Mouse (Mus musculus): ENCODE results near the gene Plcl2. TPM values are rescaled to one million over a fixed set of nuclear protein-coding genes. Genes with fewer than 3 reads are reported as not detected.
"Not testable (repeated sequence)": the region's sequence is repeated elsewhere in the genome, so short reads cannot be mapped to it uniquely, and the experiment has no call there.

The Plcl2 gene
- total RNA-seq, 2 experiments from 2014 or later, result 61.7 to 64.4 TPM

DNA sequence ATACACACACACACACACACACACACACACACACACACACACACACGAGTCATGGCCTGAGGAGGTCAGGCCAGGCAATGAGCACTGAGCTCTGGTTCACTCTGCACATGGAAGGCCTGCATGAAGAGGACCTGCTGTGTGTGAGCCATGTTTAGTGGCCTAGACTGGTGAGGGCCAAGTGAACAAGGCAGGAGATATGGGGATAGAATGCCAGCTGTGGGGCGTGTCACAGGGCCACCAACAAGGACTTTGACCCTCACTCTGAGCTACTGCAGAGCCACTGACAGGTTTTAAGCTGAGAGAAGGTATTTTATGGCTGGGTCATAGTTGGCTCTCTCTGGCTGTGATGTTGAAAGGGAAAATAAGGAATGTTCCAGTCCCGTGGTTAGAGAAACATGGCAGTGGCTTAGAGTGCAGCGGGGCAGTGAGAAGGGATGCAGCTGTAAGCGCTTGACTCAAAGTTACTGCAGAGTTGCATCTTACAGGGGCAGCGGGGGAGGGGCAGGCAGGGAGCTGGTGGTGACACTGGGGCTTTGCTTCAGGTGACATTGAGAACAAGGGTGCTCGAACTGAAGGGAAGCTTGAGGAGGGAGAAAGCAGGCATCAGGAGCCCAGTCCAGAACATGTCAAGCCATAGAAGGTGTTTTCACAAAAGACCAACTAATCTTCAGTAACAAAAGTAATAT, 175.9 kb downstream of the Plcl2 start:
- peak in 1 of 2 experiments; percentile 44 for DNase-seq (ENCODE audit: extremely low spot score in 1 of 2, low spot score in 2 of 2)
- intact Hi-C loops (cut with DNase I), result no loop called here

DNA sequence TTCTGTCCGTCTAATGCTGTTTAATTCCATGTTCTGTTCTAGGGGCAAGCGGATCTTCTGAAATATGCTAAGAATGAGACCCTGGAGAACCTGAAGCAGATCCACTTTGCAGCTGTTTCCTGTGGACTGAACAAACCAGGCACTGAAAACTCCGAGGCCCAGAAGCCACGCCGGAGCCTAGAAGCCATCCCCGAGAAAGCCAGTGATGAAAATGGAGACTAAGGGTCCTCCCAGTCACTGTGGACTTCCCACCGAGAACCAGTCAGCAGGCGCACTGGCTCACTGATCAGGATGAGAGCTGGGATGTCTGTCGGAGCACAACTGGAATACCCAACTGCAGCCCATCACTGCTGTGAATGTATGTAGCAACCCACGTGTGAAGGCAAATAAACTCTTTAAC, 178.5 kb downstream of the Plcl2 start:
- intact Hi-C loops (cut with DNase I), result no loop called here
- DNase-seq (ENCODE audit: extremely low spot score in 1 of 2, low spot score in 2 of 2), result no peak

DNA sequence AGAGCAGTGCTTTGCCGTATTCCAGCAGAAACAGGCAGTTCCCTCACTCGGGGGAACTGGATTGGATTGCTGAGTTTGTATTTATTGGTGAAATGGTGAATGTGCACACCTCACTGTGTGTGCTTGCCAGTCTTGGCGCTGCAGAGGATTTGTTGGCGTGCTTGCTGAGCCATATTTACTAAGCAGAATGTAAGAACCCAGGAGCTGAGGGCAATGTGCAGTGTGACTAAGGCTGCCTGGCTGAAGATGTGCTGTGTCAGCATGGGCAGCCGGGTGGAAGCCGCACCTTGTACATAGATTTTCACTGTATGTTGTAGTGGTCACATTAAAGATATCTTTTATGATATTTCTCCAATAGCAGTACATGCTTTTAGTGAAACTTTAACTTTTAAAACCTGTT, 178.9 kb downstream of the Plcl2 start:
- no peak for DNase-seq (ENCODE audit: extremely low spot score in 1 of 2, low spot score in 2 of 2)
- intact Hi-C loops (cut with DNase I), result no loop called here

DNA sequence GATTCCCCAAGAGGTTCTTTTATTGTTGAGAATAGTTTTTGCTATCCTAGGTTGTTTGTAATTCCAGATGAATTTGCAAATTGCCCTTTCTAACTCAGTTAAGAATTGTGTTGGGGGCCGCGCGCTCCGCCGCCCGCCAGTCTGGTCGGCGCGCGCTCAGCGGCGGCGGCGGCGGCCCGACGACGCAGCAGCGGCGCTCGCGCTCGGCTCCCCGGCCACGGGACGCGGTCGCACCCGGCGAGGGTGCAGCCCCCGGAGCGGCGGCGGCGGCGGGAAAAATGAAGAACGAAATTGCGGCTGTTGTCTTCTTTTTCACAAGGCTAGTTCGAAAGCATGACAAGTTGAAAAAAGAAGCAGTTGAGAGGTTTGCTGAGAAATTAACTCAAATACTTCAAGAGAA, 189.2 kb downstream of the Plcl2 start:
- intact Hi-C loops (cut with DNase I), result not testable (repeated sequence)

DNA sequence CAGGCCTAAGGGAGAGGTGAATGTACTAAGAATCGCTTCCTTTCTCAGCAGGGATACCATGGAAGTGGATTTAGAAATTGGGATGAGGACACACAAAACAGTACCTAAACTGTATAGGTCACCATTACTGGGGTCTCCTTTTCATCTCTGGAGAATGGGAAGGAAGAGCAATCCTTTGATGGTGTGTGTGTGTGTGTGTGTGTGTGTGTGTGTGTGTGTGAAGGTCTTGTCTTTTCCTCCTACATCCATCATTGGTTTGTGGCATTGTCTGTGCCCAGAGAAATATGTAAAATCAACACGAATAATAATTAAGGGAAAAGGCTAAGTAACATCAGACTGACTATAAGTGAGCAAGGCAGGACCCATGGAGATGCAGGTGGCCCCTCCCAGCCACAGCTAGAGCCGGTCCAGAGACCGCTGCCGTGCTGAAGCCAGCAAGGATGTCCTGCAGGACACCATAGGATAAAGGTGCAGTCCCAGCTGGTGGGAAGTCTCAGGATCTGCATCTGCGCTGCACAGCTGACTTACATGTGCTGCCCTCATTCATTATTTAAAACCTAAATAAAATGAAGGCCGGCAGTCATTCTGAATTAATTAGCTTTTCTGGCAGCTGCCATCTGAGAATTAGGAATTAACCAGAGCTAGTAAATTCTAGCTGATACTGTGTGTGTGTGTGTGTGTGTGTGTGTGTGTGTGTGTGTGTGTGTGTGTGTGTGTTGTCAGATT, 201.5 kb downstream of the Plcl2 start:
- no peak for DNase-seq (ENCODE audit: extremely low spot score in 1 of 2, low spot score in 2 of 2)
- intact Hi-C loops (cut with DNase I), result no loop called here

More for the DNA sequence above, 189.2 kb downstream of the Plcl2 start:
- not testable (repeated sequence) for DNase-seq (ENCODE audit: extremely low spot score in 1 of 2, low spot score in 2 of 2)

DNA sequence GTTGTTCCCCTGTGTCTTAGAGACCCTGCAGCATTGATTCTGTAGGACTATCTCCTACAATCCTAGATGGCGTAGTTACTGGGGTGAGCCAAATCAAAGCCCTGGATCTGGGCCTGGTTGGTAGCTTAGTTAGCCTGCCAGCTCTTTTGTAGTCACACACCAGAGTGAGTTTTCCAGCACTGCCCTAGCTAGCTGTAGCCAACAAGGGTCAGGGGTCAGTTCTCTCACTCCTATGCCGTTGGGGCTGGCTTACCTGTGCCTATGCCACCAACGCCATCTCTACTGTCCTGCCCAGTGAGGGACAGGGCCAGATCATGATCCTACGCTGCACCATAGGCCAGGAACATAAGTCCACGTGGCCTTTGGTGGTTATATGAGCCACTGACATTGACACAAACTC, 208.4 kb downstream of the Plcl2 start:
- DNase-seq (ENCODE audit: extremely low spot score in 1 of 2, low spot score in 2 of 2), result no peak
- intact Hi-C loops (cut with DNase I), result no loop called here

DNA sequence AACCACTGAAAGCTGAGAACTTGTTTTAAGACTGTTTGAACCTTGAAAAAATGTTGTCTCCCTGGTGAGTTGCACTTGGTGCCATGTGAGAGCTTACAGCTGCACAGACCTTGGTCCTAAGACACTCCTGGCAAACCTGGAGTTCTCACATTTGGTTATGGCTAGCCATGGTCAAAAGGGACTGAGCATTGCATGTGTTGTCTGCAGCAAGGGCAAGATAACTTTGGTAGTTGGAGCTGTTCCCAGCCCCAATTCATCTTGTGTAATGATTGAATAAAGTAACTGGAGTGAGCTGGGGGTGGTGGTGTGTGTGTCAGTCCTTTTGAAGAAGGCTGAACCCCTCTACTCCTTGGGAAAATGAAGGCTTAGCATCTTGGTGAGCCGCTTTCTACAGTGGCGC, 215.2 kb downstream of the Plcl2 start:
- no peak for DNase-seq (ENCODE audit: extremely low spot score in 1 of 2, low spot score in 2 of 2)
- intact Hi-C loops (cut with DNase I), result no loop called here

DNA sequence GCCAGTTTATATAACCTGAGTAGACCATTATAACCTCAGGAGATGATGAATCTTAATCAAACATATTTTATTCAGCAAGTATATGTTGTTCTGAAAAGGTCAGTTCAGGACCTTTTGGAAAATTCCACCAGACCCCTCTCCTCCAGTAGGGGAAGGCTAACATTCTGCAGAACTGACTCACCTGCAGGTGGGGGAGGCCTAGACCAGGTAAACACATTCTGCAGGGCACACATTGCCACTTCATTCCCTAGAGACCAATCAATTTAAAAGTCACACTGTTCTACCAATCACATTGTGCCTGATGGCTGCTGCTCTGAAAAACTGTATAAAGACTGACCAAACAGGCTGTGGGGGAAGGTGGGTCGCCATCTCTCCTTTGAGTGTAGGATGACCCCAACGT, 217.1 kb downstream of the Plcl2 start:
- DNase-seq (ENCODE audit: extremely low spot score in 1 of 2, low spot score in 2 of 2), result no peak
- intact Hi-C loops (cut with DNase I), result no loop called here

DNA sequence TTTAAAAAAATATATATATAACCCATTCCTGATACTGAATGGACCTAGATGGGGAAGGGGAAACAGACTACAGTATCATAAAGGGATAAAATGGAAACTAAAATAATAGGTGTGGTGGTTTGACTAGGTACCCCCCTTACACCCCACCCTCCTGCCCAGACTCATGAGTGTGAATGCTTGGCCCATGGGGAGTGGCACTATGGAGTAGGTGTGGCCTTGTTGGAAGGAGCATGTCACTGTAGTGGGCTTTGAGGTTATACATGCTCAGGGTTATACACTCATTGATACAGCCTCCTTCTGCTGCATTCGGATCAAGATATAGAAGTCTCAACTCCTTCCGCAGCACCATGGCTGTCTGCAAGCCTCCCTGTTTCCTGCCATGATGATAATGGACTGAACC, 219.8 kb downstream of the Plcl2 start:
- no peak for DNase-seq (ENCODE audit: extremely low spot score in 1 of 2, low spot score in 2 of 2)
- intact Hi-C loops (cut with DNase I), result no loop called here

DNA sequence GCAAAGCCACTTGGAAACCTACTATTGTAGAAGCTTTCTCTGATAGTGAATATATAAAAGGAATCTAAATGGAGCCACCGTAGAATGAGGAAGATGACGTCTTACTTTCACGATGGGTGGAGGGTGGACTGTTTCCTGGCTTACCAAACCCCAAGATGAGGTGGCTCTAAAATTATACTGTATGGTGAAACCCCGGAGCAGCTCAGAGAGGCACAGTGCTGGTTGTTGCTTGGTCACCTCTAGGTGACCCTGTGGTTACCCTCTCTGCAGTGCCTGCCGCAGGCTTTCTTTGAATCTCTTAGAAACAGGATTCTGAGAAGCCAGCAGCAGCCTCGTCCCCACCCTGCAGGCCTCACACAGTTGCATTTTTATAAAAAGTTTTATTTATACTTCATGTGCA, 220.4 kb downstream of the Plcl2 start:
- no peak for DNase-seq (ENCODE audit: extremely low spot score in 1 of 2, low spot score in 2 of 2)
- intact Hi-C loops (cut with DNase I), result no loop called here

DNA sequence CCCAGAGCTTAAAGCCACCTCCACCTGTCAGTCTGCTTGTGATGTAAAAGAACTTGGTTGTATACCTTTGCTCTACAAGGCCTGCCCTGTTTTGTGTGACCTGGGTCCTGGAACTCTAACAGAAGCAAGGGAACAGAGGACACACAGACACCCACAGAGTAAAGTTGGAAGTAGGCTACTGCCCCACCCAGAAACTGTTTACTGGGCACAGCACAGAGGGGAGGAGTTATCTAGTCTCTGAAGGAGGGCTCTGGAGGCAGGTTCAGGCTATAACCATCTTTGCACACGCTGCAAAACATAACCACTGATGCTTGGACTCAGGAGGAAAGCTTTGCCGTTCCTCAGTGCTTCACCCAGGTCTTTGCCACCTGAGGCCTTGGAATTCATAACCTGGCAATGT, 221.7 kb downstream of the Plcl2 start:
- intact Hi-C loops (cut with DNase I), result no loop called here

DNA sequence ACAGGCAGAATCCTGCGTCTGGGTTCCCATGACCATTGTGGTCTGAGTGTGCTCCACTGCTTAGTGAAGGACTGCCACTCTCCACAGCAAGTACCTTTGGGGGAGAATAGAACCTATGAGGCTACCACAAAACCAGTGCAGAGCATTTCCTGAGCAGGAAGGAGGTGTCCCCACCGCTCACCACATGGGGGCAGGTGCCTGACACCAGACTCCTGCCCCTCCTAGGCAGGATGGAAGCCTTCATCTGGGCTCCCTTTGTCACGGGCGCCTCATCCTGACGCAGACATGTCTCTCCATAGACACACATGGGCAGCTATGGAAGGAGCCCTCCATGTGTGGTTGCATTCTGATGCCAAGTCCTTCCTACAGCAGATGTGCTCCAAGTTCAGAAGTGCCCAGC, 222.7 kb downstream of the Plcl2 start:
- DNase-seq (ENCODE audit: extremely low spot score in 1 of 2, low spot score in 2 of 2), result no peak
- intact Hi-C loops (cut with DNase I), result no loop called here

More for the DNA sequence above, 221.7 kb downstream of the Plcl2 start:
- no peak for DNase-seq (ENCODE audit: extremely low spot score in 1 of 2, low spot score in 2 of 2)

DNA sequence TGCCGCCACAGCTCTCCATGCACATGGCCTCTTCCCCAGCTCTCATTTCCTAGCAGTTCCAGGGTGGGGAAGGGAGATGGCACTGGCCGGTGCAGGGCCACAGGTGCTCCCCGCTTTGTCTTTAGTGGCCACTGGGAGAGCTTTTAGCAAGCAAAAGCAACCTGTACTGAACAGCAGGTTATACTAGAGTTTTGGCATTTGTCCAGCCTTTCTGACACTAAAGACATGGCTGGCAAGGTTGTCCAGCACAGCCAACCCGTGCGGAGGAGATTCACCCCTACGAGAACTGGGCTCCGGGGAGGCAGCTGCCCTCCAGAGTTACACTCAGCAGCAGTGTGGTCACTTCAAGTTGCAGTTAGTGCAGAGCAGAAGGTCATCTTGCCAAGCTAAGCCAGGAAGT, 224.2 kb downstream of the Plcl2 start:
- intact Hi-C loops (cut with DNase I), result no loop called here

DNA sequence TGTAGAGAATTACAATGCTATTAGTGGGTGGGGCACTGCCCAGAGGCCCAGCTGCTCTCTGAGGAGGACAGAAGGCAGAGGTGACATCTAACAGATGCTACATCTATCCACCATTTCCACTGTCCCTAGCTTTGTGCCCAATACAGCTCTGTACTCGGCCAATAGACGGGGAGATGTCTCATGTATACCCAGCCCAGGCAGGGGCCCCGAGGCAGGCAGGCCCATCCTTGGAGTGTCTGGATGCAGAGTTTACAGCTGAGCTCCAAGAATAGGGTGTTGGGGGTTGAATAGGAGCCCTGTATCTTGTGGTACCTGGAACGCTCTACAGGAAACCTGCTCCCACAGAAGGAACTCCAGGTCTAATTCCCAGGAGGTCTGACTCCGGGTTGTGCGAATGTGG, 225.6 kb downstream of the Plcl2 start:
- DNase-seq (ENCODE audit: extremely low spot score in 1 of 2, low spot score in 2 of 2), result no peak
- intact Hi-C loops (cut with DNase I), result no loop called here

More for the DNA sequence above, 224.2 kb downstream of the Plcl2 start:
- no peak for DNase-seq (ENCODE audit: extremely low spot score in 1 of 2, low spot score in 2 of 2)

DNA sequence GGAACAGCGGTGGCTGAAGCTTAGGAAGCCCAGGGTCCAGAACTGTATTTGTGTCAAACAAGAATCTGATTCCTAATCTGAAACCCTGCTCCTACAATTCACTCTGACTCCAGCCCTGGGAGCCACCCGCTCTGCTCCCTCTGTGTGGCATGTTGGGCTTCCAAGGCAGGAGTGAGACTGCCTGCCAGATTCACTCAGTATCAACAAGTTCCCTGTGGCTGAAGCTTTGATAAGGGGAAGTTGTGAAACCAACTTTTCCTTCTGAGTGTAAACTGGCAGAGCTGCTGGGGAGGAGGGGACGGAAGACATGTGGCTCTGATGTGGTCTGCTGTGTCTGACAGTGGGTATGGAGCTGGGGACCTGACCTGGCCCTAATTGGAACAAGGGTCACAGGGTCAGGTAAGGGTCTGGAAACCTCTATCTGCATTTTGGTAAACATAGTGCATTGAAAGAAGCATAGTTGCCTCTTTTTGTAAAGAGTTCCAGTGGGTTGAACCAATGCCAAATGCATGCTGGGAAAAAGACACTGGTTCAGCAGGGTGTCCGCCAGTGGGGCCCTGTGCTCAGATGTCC, 226.3 kb downstream of the Plcl2 start:
- no peak for DNase-seq (ENCODE audit: extremely low spot score in 1 of 2, low spot score in 2 of 2)
- intact Hi-C loops (cut with DNase I), result no loop called here

DNA sequence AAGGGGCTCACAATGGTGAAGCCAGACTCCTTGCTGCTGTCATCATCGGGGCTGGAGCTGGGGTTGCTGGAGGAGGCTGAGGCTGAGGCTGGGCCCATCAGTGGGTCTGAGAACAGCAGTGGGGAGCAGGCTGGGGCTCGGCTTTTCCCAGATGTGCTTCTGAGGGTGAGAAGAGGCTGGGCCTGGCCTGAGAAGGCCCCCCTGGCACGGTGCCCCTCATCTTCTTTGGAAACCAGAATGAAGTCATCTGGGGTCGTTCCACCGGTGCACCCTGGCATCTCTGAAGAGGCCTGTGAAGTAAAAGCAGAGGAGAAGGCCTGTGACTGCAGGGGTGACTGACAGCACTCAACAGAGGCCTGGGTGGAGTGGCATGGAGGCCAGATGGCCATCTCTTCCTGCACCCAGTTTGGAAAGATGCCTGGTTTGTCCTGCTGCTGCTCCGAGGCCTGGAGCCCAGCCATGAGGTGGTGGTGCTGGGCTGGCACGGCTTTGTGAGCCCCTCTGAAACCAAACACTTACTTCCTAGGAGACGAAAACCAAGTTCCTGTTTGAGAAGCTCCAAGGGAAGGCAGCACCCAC, 226.8 kb downstream of the Plcl2 start:
- intact Hi-C loops (cut with DNase I), result no loop called here
- DNase-seq (ENCODE audit: extremely low spot score in 1 of 2, low spot score in 2 of 2), result peak in 1 of 2 experiments; percentile 42

DNA sequence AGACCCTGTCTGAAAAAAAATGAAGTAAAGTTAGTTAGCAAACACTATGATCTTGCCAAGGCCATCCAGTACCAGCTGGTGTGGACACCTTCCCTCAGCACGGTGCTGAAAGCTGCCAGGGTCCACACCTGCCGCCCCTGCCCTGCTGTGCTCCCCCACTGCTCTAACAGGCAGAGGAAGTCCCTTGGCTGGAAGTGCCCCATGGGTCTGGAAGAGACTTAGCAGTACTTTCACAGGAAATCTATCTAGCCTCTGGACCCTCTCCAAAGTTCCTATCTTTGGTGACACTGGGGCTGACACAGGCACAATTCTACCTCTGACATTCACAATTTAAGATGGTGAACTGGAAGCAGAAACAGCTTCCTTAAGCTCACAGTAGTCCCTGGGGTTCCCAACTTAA, 227.9 kb downstream of the Plcl2 start:
- intact Hi-C loops (cut with DNase I), result no loop called here
- no peak for DNase-seq (ENCODE audit: extremely low spot score in 1 of 2, low spot score in 2 of 2)
